Mouse (Mus musculus) kidney, embryonic 15.5 days (tissue): ENCODE data around the gene Gm1673. TPM values are rescaled to one million over a fixed set of nuclear protein-coding genes. Genes with fewer than 3 reads are reported as not detected.

Experiments used
- ATAC-seq: fragments of 200-750 bp; cut with Nextera tagmentation; replicated peaks from 2 replicates; pipeline ENCODE4 v1.8.0; 2017; ENCODE audit warnings: moderate TSS enrichment; ENCODE audit not compliant: low FRiP score
- H3K27ac ChIP-seq: fragments of 300-500 bp; sonication (generic); 2 replicates; pipeline ENCODE4 v1.5.1; 2015; ENCODE audit warnings: mild to moderate bottlenecking, inconsistent platforms
- H3K27me3 ChIP-seq: fragments of 300-500 bp; sonication (generic); 2 replicates; pipeline ENCODE4 v1.6.1; 2015; ENCODE audit warnings: inconsistent platforms
- H3K36me3 ChIP-seq: fragments of 300-500 bp; sonication (generic); 2 replicates; pipeline ENCODE4 v1.6.1; 2015; ENCODE audit warnings: inconsistent platforms
- H3K4me1 ChIP-seq: fragments of 300-500 bp; sonication (generic); 2 replicates; pipeline ENCODE4 v1.6.1; 2015; ENCODE audit warnings: inconsistent platforms
- H3K4me2 ChIP-seq: fragments of 300-500 bp; sonication (generic); 2 replicates; pipeline ENCODE4 v1.6.1; 2015; ENCODE audit warnings: moderate library complexity, mild to moderate bottlenecking, inconsistent platforms
- H3K4me3 ChIP-seq: fragments of 300-500 bp; sonication (generic); replicated peaks from 2 replicates; pipeline ENCODE4 v1.5.1; 2015; ENCODE audit warnings: mild to moderate bottlenecking, inconsistent platforms
- H3K9ac ChIP-seq: fragments of 300-500 bp; sonication (generic); 2 replicates; pipeline ENCODE4 v1.6.1; 2015; ENCODE audit warnings: mild to moderate bottlenecking, inconsistent platforms
- H3K9me3 ChIP-seq: fragments of 300-500 bp; sonication (generic); replicated peaks from 2 replicates; pipeline ENCODE4 v1.6.1; 2016; ENCODE audit warnings: inconsistent platforms
- WGBS: fragments of 180-500 bp; shearing (Covaris S2); methylation state at CpG from one replicate; pipeline ENCODE4 v1.1.7; 2015; ENCODE audit warnings: mixed read lengths; 5-methylcytosine and 5-hydroxymethylcytosine counted together
- polyA plus RNA-seq: library from polyadenylated mRNA; unstranded; fragments of >200 nt; fragmentation: Nextera tagmentation; extraction: Ambion mirVana; gene quantifications from 2 replicates; pipeline ENCODE4 v1.2.1, GENCODE M21; 2015

Gm1673 gene
- polyA plus RNA-seq, 1 experiment from 2014 or later: 105 TPM

GRCm38 (mm10) chr5:33999466-34000090 lies 16.3 kb downstream of the Gm1673 start:
- WGBS: 67% methylated on average over 6 of the region's 6 CpGs
- Histone ChIP-seq H3K4me2 (no peak overlapping the region), H3K4me1 (peaks cover 31% of the 10 kb centered on the region), H3K27me3 (peaks cover 58% of the 10 kb centered on the region), H3K4me3 (no peak overlapping the region), H3K27ac (no peak overlapping the region), H3K9me3 (no peaks in the 10 kb centered on the region), H3K36me3 (no peaks in the 10 kb centered on the region), H3K9ac (no peak overlapping the region)
- no peak for ATAC-seq

- H3K9ac ChIP-seq: no peak overlapping the region
- H3K36me3 ChIP-seq: no peaks in the 10 kb centered on the region
- peaks cover 46% of the 10 kb centered on the region for H3K27me3 ChIP-seq
- H3K9me3 ChIP-seq: no peaks in the 10 kb centered on the region
- WGBS: 96% methylated on average over 25 of the region's 25 CpGs
- no peak for ATAC-seq
- H3K4me2 ChIP-seq: no peak overlapping the region
- H3K27ac ChIP-seq: no peak overlapping the region
- peaks cover 22% of the 10 kb centered on the region for H3K4me1 ChIP-seq
- H3K4me3 ChIP-seq: no peak overlapping the region
Measured at GRCm38 (mm10) chr5:34000809-34001208, 17.6 kb downstream of the Gm1673 start.

GRCm38 (mm10) chr5:34001401-34001800 lies 18.2 kb downstream of the Gm1673 start:
- H3K4me3 ChIP-seq: no peak overlapping the region
- WGBS: 100% methylated on average over 1 of the region's 1 CpGs

GRCm38 (mm10) chr5:34002636-34003035 lies 19.4 kb downstream of the Gm1673 start:
- no peak overlapping the region for H3K4me2 ChIP-seq
- 81% methylated on average over 4 of the region's 4 CpGs for WGBS
- peaks cover 27% of the 10 kb centered on the region for H3K27me3 ChIP-seq
- no peak for ATAC-seq
- no peak overlapping the region for H3K9ac ChIP-seq
- H3K27ac ChIP-seq: no peak overlapping the region
- no peaks in the 10 kb centered on the region for H3K9me3 ChIP-seq
- H3K36me3 ChIP-seq: no peaks in the 10 kb centered on the region
- no peak overlapping the region for H3K4me3 ChIP-seq
- peaks cover 4% of the 10 kb centered on the region for H3K4me1 ChIP-seq

More at GRCm38 (mm10) chr5:34001401-34001800, 18.2 kb downstream of the Gm1673 start:
- H3K9ac ChIP-seq: no peak overlapping the region
- H3K27me3 ChIP-seq: peaks cover 40% of the 10 kb centered on the region
- ATAC-seq: no peak; the same call in 1 of the 2 replicates
- H3K4me2 ChIP-seq: no peak overlapping the region
- no peak overlapping the region for H3K27ac ChIP-seq
- no peaks in the 10 kb centered on the region for H3K9me3 ChIP-seq
- H3K36me3 ChIP-seq: no peaks in the 10 kb centered on the region
- H3K4me1 ChIP-seq: peaks cover 16% of the 10 kb centered on the region

- WGBS: 78% methylated on average over 5 of the region's 5 CpGs
- no peak for ATAC-seq
Measured at GRCm38 (mm10) chr5:34004618-34005017, 21.4 kb downstream of the Gm1673 start.

GRCm38 (mm10) chr5:34006832-34007231 lies 23.6 kb downstream of the Gm1673 start:
- Histone ChIP-seq H3K27me3 (no peaks in the 10 kb centered on the region), H3K9ac (no peak overlapping the region), H3K27ac (no peak overlapping the region), H3K9me3 (no peaks in the 10 kb centered on the region), H3K36me3 (no peaks in the 10 kb centered on the region), H3K4me2 (no peak overlapping the region), H3K4me1 (no peaks in the 10 kb centered on the region), H3K4me3 (no peak overlapping the region)
- WGBS: 82% methylated on average over 4 of the region's 4 CpGs
- no peak for ATAC-seq

More at GRCm38 (mm10) chr5:34004618-34005017, 21.4 kb downstream of the Gm1673 start:
- no peak overlapping the region for H3K4me2 ChIP-seq
- no peaks in the 10 kb centered on the region for H3K4me1 ChIP-seq
- H3K9ac ChIP-seq: no peak overlapping the region
- no peaks in the 10 kb centered on the region for H3K36me3 ChIP-seq
- no peak overlapping the region for H3K4me3 ChIP-seq
- no peak overlapping the region for H3K27ac ChIP-seq
- H3K27me3 ChIP-seq: peaks cover 8% of the 10 kb centered on the region
- no peaks in the 10 kb centered on the region for H3K9me3 ChIP-seq

GRCm38 (mm10) chr5:34007392-34007941 lies 24.2 kb downstream of the Gm1673 start:
- H3K9ac ChIP-seq: no peak overlapping the region
- 80% methylated on average over 4 of the region's 4 CpGs for WGBS
- H3K27ac ChIP-seq: no peak overlapping the region
- no peaks in the 10 kb centered on the region for H3K27me3 ChIP-seq
- H3K4me2 ChIP-seq: no peak overlapping the region
- ATAC-seq: no peak
- H3K9me3 ChIP-seq: no peaks in the 10 kb centered on the region
- no peak overlapping the region for H3K4me3 ChIP-seq
- no peaks in the 10 kb centered on the region for H3K4me1 ChIP-seq
- no peaks in the 10 kb centered on the region for H3K36me3 ChIP-seq

GRCm38 (mm10) chr5:34014652-34015051 lies 31.4 kb downstream of the Gm1673 start:
- H3K4me1 ChIP-seq: no peaks in the 10 kb centered on the region
- no peak overlapping the region for H3K9ac ChIP-seq
- no peak overlapping the region for H3K27ac ChIP-seq
- H3K27me3 ChIP-seq: no peaks in the 10 kb centered on the region
- H3K9me3 ChIP-seq: no peaks in the 10 kb centered on the region
- WGBS: 51% methylated on average over 1 of the region's 1 CpGs
- no peak overlapping the region for H3K4me3 ChIP-seq
- no peak for ATAC-seq
- H3K36me3 ChIP-seq: no peaks in the 10 kb centered on the region
- no peak overlapping the region for H3K4me2 ChIP-seq

- H3K4me3 ChIP-seq: no peak overlapping the region
- no peaks in the 10 kb centered on the region for H3K9me3 ChIP-seq
- no peaks in the 10 kb centered on the region for H3K4me1 ChIP-seq
- no peaks in the 10 kb centered on the region for H3K27me3 ChIP-seq
- H3K36me3 ChIP-seq: no peaks in the 10 kb centered on the region
- ATAC-seq: no peak
- no peak overlapping the region for H3K9ac ChIP-seq
- no peak overlapping the region for H3K27ac ChIP-seq
- H3K4me2 ChIP-seq: no peak overlapping the region
- 81% methylated on average over 4 of the region's 4 CpGs for WGBS
Measured at GRCm38 (mm10) chr5:34018968-34019367, 35.7 kb downstream of the Gm1673 start.

GRCm38 (mm10) chr5:34030101-34030500 lies 46.9 kb downstream of the Gm1673 start:
- Histone ChIP-seq H3K27ac (no peak overlapping the region), H3K9ac (no peak overlapping the region), H3K4me1 (no peaks in the 10 kb centered on the region), H3K4me3 (no peak overlapping the region), H3K36me3 (no peaks in the 10 kb centered on the region), H3K9me3 (no peaks in the 10 kb centered on the region), H3K27me3 (no peaks in the 10 kb centered on the region), H3K4me2 (no peak overlapping the region)
- ATAC-seq: no peak
- 66% methylated on average over 4 of the region's 4 CpGs for WGBS

- Histone ChIP-seq H3K4me2 (no peak overlapping the region), H3K9ac (no peak overlapping the region), H3K4me1 (no peaks in the 10 kb centered on the region), H3K27ac (no peak overlapping the region), H3K27me3 (no peaks in the 10 kb centered on the region), H3K4me3 (no peak overlapping the region), H3K9me3 (no peaks in the 10 kb centered on the region), H3K36me3 (no peaks in the 10 kb centered on the region)
- no peak for ATAC-seq
- 69% methylated on average over 6 of the region's 6 CpGs for WGBS
Measured at GRCm38 (mm10) chr5:34031022-34031421, 47.8 kb downstream of the Gm1673 start.

- no peak overlapping the region for H3K4me2 ChIP-seq
- no peak overlapping the region for H3K27ac ChIP-seq
- H3K9me3 ChIP-seq: no peaks in the 10 kb centered on the region
- no peak overlapping the region for H3K4me3 ChIP-seq
- H3K36me3 ChIP-seq: no peaks in the 10 kb centered on the region
- no peaks in the 10 kb centered on the region for H3K27me3 ChIP-seq
- H3K4me1 ChIP-seq: no peaks in the 10 kb centered on the region
- ATAC-seq: no peak
- no peak overlapping the region for H3K9ac ChIP-seq
- 74% methylated on average over 3 of the region's 3 CpGs for WGBS
Measured at GRCm38 (mm10) chr5:34032520-34032919, 49.3 kb downstream of the Gm1673 start.
